Mouse (Mus musculus): ENCODE data around the gene Aqr. TPM values are rescaled to one million over a fixed set of nuclear protein-coding genes. Genes with fewer than 3 reads are reported as not detected.

Aqr gene
- polyA plus RNA-seq, 1 experiment from 2014 or later: 45.1 TPM

DNA sequence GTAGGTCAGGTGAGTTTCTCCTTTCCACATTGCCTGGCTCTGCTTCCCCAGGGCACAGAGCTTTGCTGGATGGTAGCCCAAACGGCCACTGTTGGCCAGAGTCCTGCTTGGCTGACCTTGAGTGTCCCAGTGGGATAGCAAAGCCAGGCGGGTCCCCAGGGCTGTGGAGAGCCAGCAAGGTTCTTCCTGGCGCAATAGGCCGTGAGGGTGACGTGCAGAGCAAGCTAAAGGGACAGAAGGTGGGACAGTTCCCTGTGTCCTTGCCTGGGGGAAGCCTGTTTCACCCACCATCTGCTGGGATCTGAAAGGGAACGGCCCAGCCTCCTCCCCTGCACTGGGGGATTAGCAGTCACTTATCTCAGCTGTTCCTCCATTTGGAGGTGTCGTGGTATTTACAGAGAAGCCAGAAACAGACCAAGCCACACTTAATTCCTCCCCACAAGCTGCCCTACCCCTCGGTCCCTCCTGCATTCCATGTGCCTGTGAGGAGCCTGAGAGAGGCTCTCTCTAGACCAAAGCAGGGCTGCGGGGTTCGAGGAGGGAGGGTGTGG, 129.4 kb downstream of the Aqr start:
- H3K9me3 ChIP-seq: no peaks in the 10 kb centered on the region
- peak overlapping the region; percentile 28 for H3K4me2 ChIP-seq (replicated peaks)
- ATAC-seq (ENCODE audit: low FRiP score, low read depth): peak; percentile 60
- peaks cover 9% of the 10 kb centered on the region for H3K4me1 ChIP-seq
- H3K27me3 ChIP-seq: 0 out of 2 replicates have a peak, but pooled peaks cover 5% of the 10 kb centered on the region
- H3K36me3 ChIP-seq: no peaks in the 10 kb centered on the region
- H3K4me3 ChIP-seq: no peak overlapping the region
- WGBS: 10% methylated on average over 10 of the region's 10 CpGs
- H3K27ac ChIP-seq: 0 out of 2 replicates have a peak overlapping the region, but pooled peaks have one; percentile 33
- H3K9ac ChIP-seq: no peak overlapping the region

DNA sequence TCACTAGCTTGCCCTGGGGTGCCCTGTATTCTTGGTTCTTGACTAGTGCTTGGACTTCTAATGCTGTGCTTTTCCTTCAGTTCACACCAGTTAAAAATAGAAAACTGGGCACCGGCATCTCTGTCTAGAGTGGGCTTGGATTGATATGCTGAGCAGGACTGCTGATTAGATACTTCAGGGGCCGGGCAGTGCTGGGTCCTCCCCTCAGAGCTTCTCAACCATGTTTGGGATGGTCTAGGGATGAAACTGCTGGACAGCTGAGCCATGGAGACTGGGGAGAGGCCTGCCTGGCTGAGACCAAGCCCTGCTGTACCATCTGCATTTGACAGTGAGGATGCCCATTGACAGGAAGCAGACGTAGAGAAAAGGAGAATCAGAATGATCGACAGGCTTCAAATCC, 132.7 kb downstream of the Aqr start:
- ATAC-seq (ENCODE audit: low FRiP score, low read depth): no peak
- Histone ChIP-seq H3K9ac (no peak overlapping the region), H3K27ac (no peak overlapping the region), H3K4me3 (no peak overlapping the region), H3K36me3 (no peaks in the 10 kb centered on the region), H3K9me3 (no peaks in the 10 kb centered on the region), H3K4me2 (replicated peaks) (no peak overlapping the region), H3K4me1 (peaks cover 9% of the 10 kb centered on the region), H3K27me3 (0 out of 2 replicates have a peak, but pooled peaks cover 5% of the 10 kb centered on the region)
- 92% methylated on average over 4 of the region's 4 CpGs for WGBS

DNA sequence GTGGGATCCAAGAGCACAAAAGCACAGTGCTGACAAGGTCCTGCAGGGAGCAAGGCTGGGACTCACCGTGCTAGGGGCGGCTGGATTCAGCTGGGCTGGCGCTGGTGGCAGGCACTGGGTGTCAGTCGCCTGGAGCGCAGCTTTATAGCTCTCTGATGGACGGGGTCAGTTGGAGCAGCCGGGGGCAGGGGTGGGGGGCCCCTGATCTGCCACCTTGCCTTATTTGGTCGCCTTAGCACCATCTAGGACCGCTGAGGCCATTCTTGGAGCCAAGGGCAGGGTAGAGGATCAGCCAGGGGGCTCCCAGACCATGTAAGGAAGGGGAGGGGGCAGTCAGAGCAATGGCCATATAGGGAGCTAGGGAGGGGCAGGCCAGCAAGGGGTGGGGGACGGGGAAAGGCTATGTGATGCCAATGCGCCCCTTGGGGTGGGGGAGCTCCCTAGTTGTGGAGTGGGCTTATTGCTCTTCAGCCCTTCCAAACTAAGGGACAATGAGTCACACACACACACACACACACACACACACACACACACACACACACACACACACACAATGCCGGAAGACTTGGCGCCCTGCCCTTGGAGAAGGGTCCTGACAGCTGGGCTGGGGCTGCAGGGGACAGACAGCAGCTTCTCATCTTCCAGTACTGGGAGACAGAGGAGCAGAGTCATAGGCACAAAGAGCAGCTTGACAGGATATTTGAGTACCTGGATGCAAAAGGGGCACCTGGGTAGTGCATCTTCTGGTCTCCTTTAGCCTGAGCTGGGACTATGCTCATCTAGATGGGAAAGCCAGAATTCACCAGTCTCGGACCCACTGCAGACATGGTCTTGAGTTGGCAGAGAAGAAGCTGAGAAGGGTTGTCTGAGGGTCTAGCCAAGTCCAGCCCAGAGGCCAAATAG, 133.9 kb downstream of the Aqr start, which contains the start of gene Actc1:
Gene Actc1 (minus strand): TSS at position 853 of the 903 bp plus-strand sequence.
- Histone ChIP-seq H3K4me2 (replicated peaks) (0 out of 2 replicates have a peak within 1 kb of the TSS, but pooled peaks have one; percentile 9), H3K9me3 (no peaks in the 10 kb centered on the region), H3K36me3 (no peaks in the 10 kb centered on the region), H3K4me1 (peaks cover 15% of the 10 kb centered on the region), H3K27ac (no peak within 1 kb of the TSS), H3K4me3 (no peak within 1 kb of the TSS), H3K27me3 (0 out of 2 replicates have a peak, but pooled peaks cover 5% of the 10 kb centered on the region), H3K9ac (no peak within 1 kb of the TSS)
- ATAC-seq (ENCODE audit: low FRiP score, low read depth): peak; percentile 82
- WGBS: 24% methylated on average over 14 of the region's 14 CpGs

- no peak for ATAC-seq (ENCODE audit: low FRiP score, low read depth)
- H3K27ac ChIP-seq: no peak overlapping the region; the same call in 1 of the 2 replicates
- no peaks in the 10 kb centered on the region for H3K9me3 ChIP-seq
- no peak overlapping the region for H3K4me2 ChIP-seq (replicated peaks)
- H3K27me3 ChIP-seq: no peaks in the 10 kb centered on the region
- no peak overlapping the region; the same call in 1 of the 2 replicates for H3K4me3 ChIP-seq
- H3K36me3 ChIP-seq: no peaks in the 10 kb centered on the region
- H3K9ac ChIP-seq: no peak overlapping the region
- peaks cover 9% of the 10 kb centered on the region; the same call in 1 of the 2 replicates for H3K4me1 ChIP-seq
- WGBS: 94% methylated on average over 13 of the region's 14 CpGs
Measured at GRCm38 (mm10) chr2:114051871-114052241, 135.0 kb downstream of the Aqr start.

Small RNA genes lying within 50 kb of the gene (microRNA-seq; reads per million reads assigned to microRNA genes)
- not detected for gene Mir7002

Other genes starting within 250 kb of the Aqr start
- gene Gjd2, start 173.4 kb downstream of the Aqr start, polyA plus RNA-seq (2015; fragmentation: Nextera tagmentation; extraction: Ambion mirVana): 0.13 and 0.23 TPM in 2 replicates
- 825 and 834 TPM in 2 replicates for gene Actc1, start 133.5 kb downstream of the Aqr start, polyA plus RNA-seq (2015; fragmentation: Nextera tagmentation; extraction: Ambion mirVana)
- gene Zfp770, start 14.4 kb upstream of the Aqr start, polyA plus RNA-seq (2015; fragmentation: Nextera tagmentation; extraction: Ambion mirVana): 5.1 and 5.7 TPM in 2 replicates

Measured in limb, embryonic 13.5 days (tissue).